Mouse (Mus musculus) lung, postnatal 0 days (tissue): ENCODE results near the gene Rnf215.

Source experiments
- CTCF ChIP-seq: IDR thresholded peaks from 2 replicates; pipeline ENCODE4 v1.5.1; 2016; ENCODE audit warnings: antibody characterized with exemption, mild to moderate bottlenecking
- EP300 ChIP-seq: IDR thresholded peaks from 2 replicates; pipeline ENCODE4 v1.6.1; 2016; ENCODE audit warnings: antibody characterized with exemption, mild to moderate bottlenecking, control low read depth

GRCm38 (mm10) chr11:4149886-4150285 lies 14.9 kb downstream of the Rnf215 start:
- no peak for TF ChIP-seq EP300
- no peak for TF ChIP-seq CTCF
